Mouse (Mus musculus) embryonic facial prominence, embryonic 10.5 days (tissue): ENCODE measurements at regions not wholly inside any gene's neighbourhood (a gene's known extent, or its start where the extent isn't known, plus 50 kb on each side); places are given as distances from the start of the nearest gene placed in this dataset.

Experiments used
- DNase-seq: peaks from one replicate; pipeline ENCODE4 v3.0.0-alpha.2; 2017; ENCODE audit warnings: low spot score
- H3K27ac ChIP-seq: fragments of 300-500 bp; sonication (generic); replicated peaks from 2 replicates; pipeline ENCODE4 v1.5.1; 2016; ENCODE audit warnings: mild to moderate bottlenecking
- H3K27me3 ChIP-seq: fragments of 300-500 bp; sonication (generic); replicated peaks from 2 replicates; pipeline ENCODE4 v1.6.1; 2016; ENCODE audit warnings: low read depth, mild to moderate bottlenecking; ENCODE audit not compliant: poor library complexity, severe bottlenecking
- H3K36me3 ChIP-seq: fragments of 300-500 bp; sonication (generic); replicated peaks from 2 replicates; pipeline ENCODE4 v1.6.1; 2016; ENCODE audit warnings: mild to moderate bottlenecking, moderate library complexity
- H3K4me1 ChIP-seq: fragments of 300-500 bp; sonication (generic); 2 replicates; pipeline ENCODE4 v1.6.1; 2016
- H3K4me3 ChIP-seq: fragments of 300-500 bp; sonication (generic); 2 replicates; pipeline ENCODE4 v1.5.1; 2016; ENCODE audit warnings: mild to moderate bottlenecking, moderate library complexity
- H3K9me3 ChIP-seq: fragments of 300-500 bp; sonication (generic); 2 replicates; pipeline ENCODE4 v1.6.1; 2016; ENCODE audit warnings: mild to moderate bottlenecking
- WGBS: fragments of 180-500 bp; shearing (Covaris S2); methylation state at CpG from one replicate; pipeline ENCODE4 v1.1.7; 2016; 5-methylcytosine and 5-hydroxymethylcytosine counted together

- DNase-seq, result no peak
- 0 out of 2 replicates have a peak, but pooled peaks cover 3% of the 10 kb centered on the region for H3K27me3 ChIP-seq
- no peak overlapping the region for H3K27ac ChIP-seq
- 0 out of 2 replicates have a peak, but pooled peaks cover 4% of the 10 kb centered on the region for H3K4me1 ChIP-seq
- no peak overlapping the region for H3K4me3 ChIP-seq
- no peaks in the 10 kb centered on the region for H3K36me3 ChIP-seq
- WGBS, result 70% methylated on average over 5 of the region's 5 CpGs
- H3K9me3 ChIP-seq, result no peaks in the 10 kb centered on the region
Measured at GRCm38 (mm10) chr19:44626261-44626660, 63.6 kb downstream of the Hif1an start.

DNA sequence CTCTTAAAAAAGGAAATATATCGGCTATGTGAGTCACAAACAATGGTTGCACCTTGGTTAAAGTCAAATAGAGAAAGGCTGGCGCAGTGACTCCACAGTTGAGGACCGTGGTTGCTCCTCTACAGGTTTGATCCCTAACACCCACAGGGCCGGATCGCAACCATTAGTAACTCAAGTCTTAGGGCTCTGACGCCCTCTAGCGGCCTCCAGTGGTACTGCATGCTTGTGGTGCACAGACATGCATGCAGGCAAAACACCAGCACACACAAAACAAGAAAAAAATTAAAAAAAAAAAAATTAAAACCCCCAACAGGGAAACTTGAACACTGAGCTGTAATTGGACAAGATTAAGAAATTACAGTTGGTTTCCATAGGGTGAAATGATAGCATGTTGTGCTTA, 67.1 kb downstream of the Hif1an start:
- no peak for DNase-seq
- Histone ChIP-seq H3K4me3 (no peak overlapping the region), H3K27me3 (peaks cover 25% of the 10 kb centered on the region), H3K36me3 (no peaks in the 10 kb centered on the region), H3K9me3 (no peaks in the 10 kb centered on the region), H3K27ac (no peak overlapping the region), H3K4me1 (0 out of 2 replicates have a peak, but pooled peaks cover 9% of the 10 kb centered on the region)
- 66% methylated on average over 7 of the region's 7 CpGs for WGBS

GRCm38 (mm10) chr19:44631356-44632007, 68.8 kb downstream of the Hif1an start:
- whole genome bisulfite sequencing, result 81% methylated on average over 19 of the region's 19 CpGs
- DNase-seq, result no peak

GRCm38 (mm10) chr19:44637145-44637719, 74.6 kb downstream of the Hif1an start:
- no peak for DNase-seq
- Histone ChIP-seq H3K27me3 (peaks cover 77% of the 10 kb centered on the region), H3K4me1 (peaks cover 17% of the 10 kb centered on the region), H3K9me3 (no peaks in the 10 kb centered on the region), H3K36me3 (no peaks in the 10 kb centered on the region), H3K4me3 (no peak overlapping the region), H3K27ac (no peak overlapping the region)
- WGBS, result 68% methylated on average over 9 of the region's 9 CpGs

More at GRCm38 (mm10) chr19:44631356-44632007, 68.8 kb downstream of the Hif1an start:
- H3K4me3 ChIP-seq, result no peak overlapping the region
- no peaks in the 10 kb centered on the region for H3K36me3 ChIP-seq
- no peaks in the 10 kb centered on the region for H3K9me3 ChIP-seq
- H3K4me1 ChIP-seq, result 0 out of 2 replicates have a peak, but pooled peaks cover 4% of the 10 kb centered on the region
- H3K27me3 ChIP-seq, result peaks cover 30% of the 10 kb centered on the region
- no peak overlapping the region for H3K27ac ChIP-seq

DNA sequence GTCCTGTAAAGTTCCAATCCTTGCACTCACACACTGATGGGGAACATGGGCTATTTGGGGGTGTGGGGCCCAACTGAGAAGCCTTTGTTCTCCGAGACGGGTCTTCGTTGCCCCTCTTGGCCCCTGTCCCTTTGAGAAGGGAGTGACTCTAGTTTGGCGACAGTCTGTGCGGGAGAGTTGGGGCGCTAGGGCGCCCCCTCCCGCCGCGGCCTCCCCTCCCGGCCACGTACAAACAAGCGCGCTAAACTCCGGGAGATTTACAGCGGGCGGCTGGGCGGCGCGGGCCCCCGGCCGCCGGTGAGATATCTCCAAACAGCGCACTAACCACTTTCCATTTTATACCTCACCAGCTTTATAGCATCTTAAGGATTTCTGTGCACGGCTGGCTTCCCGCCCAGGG, 77.4 kb downstream of the Hif1an start:
- no peaks in the 10 kb centered on the region for H3K9me3 ChIP-seq
- peaks cover 25% of the 10 kb centered on the region for H3K4me1 ChIP-seq
- peak; percentile 41 for DNase-seq
- H3K36me3 ChIP-seq, result no peaks in the 10 kb centered on the region
- peak overlapping the region; percentile 45; the same call in 1 of the 2 replicates for H3K27ac ChIP-seq
- peak overlapping the region; percentile 56 for H3K4me3 ChIP-seq
- H3K27me3 ChIP-seq, result peaks cover 90% of the 10 kb centered on the region
- WGBS, result under 1% methylated on average over 26 of the region's 26 CpGs

- H3K9me3 ChIP-seq, result no peaks in the 10 kb centered on the region
- DNase-seq, result no peak
- H3K4me1 ChIP-seq, result peaks cover 25% of the 10 kb centered on the region
- H3K4me3 ChIP-seq, result peak overlapping the region; percentile 56
- no peaks in the 10 kb centered on the region for H3K36me3 ChIP-seq
- H3K27ac ChIP-seq, result peak overlapping the region; percentile 45; the same call in 1 of the 2 replicates
- peaks cover 94% of the 10 kb centered on the region for H3K27me3 ChIP-seq
- 0% methylated on average over 1 of the region's 1 CpGs for WGBS
Measured at GRCm38 (mm10) chr19:44640551-44640950, 77.9 kb downstream of the Hif1an start.

DNA sequence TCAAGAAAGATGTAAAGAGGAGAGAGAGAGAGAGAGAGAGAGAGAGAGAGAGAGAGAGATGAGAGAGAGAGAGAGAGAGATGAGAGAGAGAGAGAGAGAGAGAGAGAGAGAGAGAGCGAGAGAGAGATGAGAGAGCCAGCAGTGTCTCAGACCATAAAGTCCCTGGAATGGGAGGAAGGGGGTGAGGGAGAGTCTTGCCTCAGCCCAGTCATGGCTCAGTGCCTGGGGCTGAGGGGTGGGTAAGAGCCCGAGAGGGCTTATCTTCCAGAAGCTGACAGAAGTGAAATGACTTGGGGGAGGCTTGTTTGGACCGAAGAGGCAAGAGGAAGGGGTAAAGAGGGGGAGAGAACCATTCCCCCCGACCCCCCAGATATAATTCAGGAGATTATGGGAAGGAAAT, 79.6 kb downstream of the Hif1an start:
- H3K27ac ChIP-seq, result no peak overlapping the region
- WGBS, result 71% methylated on average over 4 of the region's 4 CpGs
- no peaks in the 10 kb centered on the region for H3K36me3 ChIP-seq
- H3K9me3 ChIP-seq, result no peaks in the 10 kb centered on the region
- peaks cover 25% of the 10 kb centered on the region for H3K4me1 ChIP-seq
- DNase-seq, result no peak
- H3K4me3 ChIP-seq, result no peak overlapping the region
- H3K27me3 ChIP-seq, result peaks cover 99% of the 10 kb centered on the region

DNA sequence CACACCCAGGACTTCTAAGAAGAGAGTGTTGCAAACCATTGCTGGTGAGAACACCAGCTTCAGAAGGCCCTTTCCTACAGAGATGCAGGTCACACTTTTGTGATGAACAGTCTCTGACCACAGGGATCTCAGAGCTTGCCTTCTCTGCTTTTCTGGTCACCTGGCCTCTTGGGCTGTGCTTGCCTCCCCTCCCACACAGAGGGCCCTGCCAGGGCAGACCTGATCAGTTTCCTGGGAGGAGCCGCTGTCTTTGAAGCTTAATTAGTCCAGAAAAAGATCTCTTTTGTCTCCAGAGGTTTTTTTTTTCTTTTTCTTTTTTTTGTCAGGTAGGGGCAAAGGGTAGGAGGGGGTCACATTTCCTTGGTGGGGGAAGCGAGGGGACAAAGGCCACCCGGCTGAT, 81.7 kb downstream of the Hif1an start:
- no peak for DNase-seq
- Histone ChIP-seq H3K27me3 (peaks cover 99% of the 10 kb centered on the region), H3K9me3 (no peaks in the 10 kb centered on the region), H3K36me3 (no peaks in the 10 kb centered on the region), H3K4me3 (no peak overlapping the region), H3K27ac (no peak overlapping the region), H3K4me1 (peaks cover 25% of the 10 kb centered on the region)
- WGBS, result 37% methylated on average over 3 of the region's 3 CpGs

- Histone ChIP-seq H3K27me3 (peaks cover 99% of the 10 kb centered on the region), H3K4me3 (no peak overlapping the region), H3K36me3 (no peaks in the 10 kb centered on the region), H3K27ac (no peak overlapping the region), H3K9me3 (no peaks in the 10 kb centered on the region), H3K4me1 (peaks cover 27% of the 10 kb centered on the region)
- DNase-seq, result no peak
- WGBS, result 51% methylated on average over 4 of the region's 4 CpGs
Measured at GRCm38 (mm10) chr19:44644929-44645328, 82.3 kb downstream of the Hif1an start.

DNA sequence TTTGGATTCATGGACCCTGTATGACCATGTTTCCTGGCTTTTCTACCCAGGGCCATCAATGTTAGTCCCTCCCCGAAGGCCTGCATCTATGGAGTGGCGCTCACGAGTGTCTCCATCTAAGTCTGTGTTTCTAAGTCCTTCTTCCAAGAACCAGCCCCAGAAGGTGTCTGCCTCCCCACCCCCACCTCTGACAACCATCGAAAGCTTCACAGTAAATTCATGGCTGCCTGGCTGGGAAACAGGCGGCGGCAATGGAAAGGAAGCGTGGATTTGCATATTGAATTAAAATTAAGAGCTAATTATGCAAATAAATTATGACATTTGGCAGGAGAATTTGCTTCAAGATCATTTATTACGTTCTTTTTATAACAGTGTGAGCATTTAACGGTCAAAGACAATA, 83.9 kb downstream of the Hif1an start:
- 82% methylated on average over 9 of the region's 9 CpGs for WGBS
- Histone ChIP-seq H3K27me3 (peaks cover 99% of the 10 kb centered on the region), H3K9me3 (no peaks in the 10 kb centered on the region), H3K4me1 (peaks cover 19% of the 10 kb centered on the region), H3K4me3 (no peak overlapping the region), H3K27ac (no peak overlapping the region), H3K36me3 (no peaks in the 10 kb centered on the region)
- no peak for DNase-seq

DNA sequence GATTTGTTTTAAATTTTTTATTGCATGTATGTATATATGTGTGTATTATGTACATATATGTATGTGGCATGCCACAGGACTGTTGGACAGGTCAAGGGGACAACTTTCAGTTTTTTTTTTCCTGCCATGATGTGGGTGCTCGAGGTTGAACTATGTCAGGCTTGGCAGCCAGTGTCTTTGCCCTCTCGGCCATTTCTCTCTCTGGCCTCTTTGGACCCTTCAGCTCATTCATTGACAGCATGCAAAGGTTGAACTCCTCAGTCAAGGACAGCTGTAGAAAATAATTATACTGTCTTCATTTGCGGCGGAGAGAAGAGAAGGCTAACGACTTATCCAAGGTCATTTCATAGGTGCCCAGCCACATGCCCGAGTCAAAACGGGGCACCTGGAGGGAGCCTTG, 86.6 kb downstream of the Hif1an start:
- Histone ChIP-seq H3K4me1 (peaks cover 18% of the 10 kb centered on the region), H3K9me3 (no peaks in the 10 kb centered on the region), H3K36me3 (no peaks in the 10 kb centered on the region), H3K4me3 (no peak overlapping the region), H3K27me3 (peaks cover 97% of the 10 kb centered on the region), H3K27ac (no peak overlapping the region)
- DNase-seq, result no peak
- 67% methylated on average over 7 of the region's 7 CpGs for WGBS

GRCm38 (mm10) chr19:44650841-44651240, 88.2 kb downstream of the Hif1an start:
- Histone ChIP-seq H3K4me3 (no peak overlapping the region), H3K9me3 (no peaks in the 10 kb centered on the region), H3K36me3 (no peaks in the 10 kb centered on the region), H3K27ac (no peak overlapping the region), H3K27me3 (peaks cover 98% of the 10 kb centered on the region), H3K4me1 (peaks cover 19% of the 10 kb centered on the region)
- WGBS, result 25% methylated on average over 2 of the region's 2 CpGs
- no peak for DNase-seq

- Histone ChIP-seq H3K36me3 (no peaks in the 10 kb centered on the region), H3K27ac (no peak overlapping the region), H3K4me1 (peaks cover 22% of the 10 kb centered on the region), H3K9me3 (no peaks in the 10 kb centered on the region), H3K4me3 (no peak overlapping the region), H3K27me3 (peaks cover 98% of the 10 kb centered on the region)
- no peak for DNase-seq
- whole genome bisulfite sequencing, result under 1% methylated on average over 4 of the region's 4 CpGs
Measured at GRCm38 (mm10) chr19:44651605-44652004, 89.0 kb downstream of the Hif1an start.
